Mouse (Mus musculus) urinary bladder, postnatal 4 days (tissue): ENCODE measurements around the gene Afap1l2.

Source experiments
- DNase-seq, 2 experiments: peaks; one replicate each; pipeline ENCODE4 v3.0.0; 2021 to 2022; ENCODE audit warnings: low spot score in 2 of 2

Afap1l2 gene

DNA sequence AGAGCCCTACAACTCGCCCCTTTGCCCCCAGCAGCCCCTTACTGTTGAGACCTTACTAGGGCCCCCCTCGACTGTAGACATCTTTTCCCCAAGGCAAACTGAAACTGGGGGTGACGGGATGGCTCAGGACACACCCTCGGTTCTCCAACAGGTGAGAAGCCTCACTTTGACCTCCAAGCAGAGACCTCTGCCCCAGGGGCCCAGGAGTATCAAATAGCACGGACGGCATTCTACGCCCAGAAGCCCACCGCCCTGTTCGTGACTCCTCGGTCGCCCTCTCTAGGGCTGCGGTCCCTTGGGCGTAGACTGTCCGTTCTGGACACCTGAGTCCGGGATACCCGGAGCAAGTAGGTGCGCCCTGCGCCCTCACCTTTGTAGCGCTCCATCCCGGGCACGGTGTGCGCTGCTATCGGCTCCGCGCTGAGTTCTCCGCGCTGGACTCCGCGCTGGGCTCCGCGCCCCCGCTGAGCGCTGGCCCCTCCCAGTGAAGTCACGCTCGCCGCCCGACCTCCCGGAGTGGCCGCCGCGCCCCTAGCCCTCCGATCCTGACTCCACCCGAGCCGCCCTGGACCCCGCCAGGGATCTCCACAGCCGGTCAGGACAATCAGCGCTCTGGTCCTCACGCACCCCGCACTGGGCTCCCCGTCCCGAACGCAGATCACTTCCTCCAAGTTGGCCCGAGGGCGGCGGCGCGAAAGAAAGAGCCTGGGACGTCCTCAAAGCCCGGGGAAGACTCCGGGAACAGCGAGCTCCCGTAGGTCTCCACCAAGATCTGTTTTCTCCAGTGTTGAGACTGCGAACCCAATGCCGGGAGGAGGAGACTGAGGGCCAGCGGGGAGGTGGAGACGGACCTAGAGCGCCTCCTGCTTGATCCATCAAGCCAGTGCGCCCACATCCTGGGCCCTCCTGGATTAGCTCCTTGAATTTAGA, at the start of gene Afap1l2:
Afap1l2 (minus strand) TSS at position 448 of the 930 bp plus-strand sequence.
- peak; percentile 57 to 76 for DNase-seq

DNA sequence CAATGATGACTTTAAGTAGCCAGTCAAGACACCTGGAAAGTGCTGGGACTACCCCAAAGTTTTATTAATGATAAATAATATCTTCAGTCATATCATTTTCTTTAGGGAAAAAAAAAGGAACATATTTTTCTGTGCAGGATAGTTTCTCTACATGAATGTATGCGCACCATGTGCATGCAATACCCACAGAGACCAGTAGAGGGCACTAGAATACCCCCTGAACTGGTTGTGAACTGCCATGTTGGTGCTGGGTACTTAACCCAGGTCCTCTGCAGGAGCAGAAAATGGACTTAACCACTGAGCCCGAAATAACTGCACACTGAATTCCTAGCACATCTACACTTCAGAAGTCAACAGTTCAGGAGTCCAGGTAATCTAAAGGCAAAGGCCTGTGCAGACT, 49.5 kb upstream of the Afap1l2 start:
- DNase-seq, result no peak

DNA sequence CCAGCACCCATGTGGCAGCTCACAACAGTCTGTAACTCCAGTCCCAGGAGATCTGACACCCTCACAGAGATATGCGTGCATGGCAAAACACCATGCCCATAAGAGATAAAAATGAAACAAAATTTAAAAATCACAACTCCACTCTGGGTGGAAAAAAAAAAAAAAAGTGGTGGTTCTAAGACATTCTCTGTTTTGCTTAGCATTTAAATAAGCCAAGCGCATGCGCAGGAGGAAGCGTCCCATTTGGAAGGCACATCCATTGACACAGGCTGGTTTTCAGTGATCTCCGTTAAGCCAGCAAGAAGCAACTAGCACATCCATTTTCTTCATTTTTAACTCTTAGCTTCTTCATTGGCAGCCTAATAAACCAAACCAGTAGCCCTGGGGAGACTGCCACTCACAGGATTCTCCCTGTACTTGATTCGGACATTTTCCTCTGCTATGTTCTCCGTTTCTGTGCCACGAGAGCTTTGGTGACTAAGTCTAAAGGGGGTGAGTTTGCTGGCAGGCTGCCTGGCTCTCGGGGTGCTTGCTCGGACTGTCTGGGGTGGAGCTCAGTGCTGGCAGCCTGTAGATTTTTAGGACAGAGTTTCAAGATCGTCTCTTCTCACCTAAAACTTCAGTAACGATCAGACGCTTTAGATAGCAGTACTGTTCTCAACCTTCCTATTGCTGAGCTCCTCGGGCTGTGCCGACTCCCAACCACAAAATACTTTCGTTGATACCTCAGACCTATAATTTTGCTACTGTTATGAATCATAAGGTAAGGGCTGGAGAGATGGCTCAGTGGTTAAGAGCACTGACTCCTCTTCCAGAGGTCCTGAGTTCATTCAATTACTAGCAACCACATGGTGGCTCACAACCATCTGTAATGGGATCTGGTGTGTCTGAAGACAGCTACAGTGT, 47.4 kb upstream of the Afap1l2 start:
- no peak for DNase-seq

DNA sequence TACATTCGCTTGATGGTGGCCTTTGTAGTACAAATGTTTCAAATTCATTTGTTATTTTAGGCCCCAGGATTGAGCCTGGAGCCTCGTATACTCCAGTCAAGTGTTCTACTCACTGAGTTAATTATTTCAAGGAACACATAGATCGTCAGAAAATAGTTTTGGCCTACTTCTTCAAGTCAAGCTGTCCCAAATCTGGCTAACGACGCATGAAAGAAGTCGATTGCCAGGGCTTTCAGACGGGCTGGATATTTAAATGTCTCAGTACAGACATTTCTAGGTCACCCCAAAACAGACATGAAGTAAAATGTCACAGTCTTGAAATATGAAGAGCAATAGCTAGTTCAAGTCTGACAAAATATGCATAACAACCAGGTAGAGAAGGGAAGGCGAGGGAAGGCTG, 44.9 kb upstream of the Afap1l2 start:
- DNase-seq, result no peak

DNA sequence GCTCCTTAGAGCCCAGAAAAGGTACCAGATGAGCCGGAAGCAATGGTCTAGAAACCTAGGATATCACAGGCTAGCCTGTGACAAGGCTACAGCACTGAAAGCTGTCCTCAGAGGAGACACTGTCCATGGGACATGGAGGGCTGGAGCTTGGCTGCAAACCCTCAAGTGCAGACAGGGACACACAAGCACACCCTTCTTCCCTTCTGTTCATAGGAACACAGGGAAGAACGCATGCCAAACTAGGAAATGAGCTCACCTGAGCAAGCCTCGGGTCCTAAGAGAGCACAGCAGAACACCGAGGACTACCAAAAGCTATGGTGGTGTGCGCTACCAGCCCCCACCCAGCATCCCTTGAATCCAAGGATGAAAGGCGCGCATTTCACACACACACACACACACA, 44.0 kb upstream of the Afap1l2 start:
- no peak for DNase-seq

DNA sequence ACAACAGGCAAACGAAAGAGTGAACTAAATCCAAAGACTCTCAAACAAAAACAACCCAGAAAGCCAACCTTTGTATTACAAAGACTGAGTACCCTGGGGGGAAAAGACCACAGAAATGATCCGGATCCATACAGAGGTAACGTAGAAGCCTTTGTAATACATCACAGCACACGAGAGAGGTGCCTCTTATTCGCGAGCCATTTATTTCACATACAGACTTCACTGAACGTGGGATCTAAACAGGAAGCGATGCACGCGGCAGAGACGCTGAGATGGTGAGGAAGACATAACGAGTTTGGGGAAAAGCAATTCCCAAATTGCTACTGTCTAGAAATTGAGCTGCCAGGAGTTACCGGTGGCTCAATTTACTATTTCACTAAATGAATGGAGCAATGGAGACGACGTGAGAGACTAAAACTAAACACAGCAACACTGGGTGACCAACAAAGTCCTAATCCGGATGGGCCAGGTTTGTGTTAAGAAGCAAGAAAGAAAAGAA, 41.6 kb upstream of the Afap1l2 start:
- no peak for DNase-seq

DNA sequence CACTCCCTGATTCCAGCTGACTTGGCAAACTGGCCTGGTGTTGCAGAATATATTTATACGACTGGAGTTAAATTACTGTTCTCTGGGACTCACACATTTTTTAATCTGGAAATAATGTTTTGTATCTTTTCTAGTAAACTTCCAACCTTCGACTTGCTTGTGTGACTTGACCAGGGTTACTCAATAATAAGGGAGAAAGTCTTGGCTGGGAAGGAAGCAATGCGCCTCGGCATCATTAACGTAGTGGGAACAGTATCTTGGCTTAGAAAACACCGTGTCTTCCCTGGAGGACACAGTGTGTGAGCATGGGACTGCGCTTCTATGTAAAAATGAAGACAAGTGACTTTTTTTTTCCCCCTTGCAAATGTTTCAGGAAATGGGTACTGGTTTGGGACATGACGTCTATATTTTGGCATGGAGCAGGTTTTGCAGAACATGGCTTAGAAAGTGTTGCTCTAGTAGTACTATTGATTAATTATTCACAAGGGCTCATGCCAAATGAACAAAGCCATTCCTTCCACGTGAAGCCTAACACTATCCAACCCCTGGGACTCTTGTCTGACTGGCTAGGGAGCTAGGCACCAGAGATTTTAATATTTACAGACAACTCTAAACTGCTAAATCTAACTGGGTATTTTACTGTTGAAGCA, 39.8 kb upstream of the Afap1l2 start:
- DNase-seq, result no peak

DNA sequence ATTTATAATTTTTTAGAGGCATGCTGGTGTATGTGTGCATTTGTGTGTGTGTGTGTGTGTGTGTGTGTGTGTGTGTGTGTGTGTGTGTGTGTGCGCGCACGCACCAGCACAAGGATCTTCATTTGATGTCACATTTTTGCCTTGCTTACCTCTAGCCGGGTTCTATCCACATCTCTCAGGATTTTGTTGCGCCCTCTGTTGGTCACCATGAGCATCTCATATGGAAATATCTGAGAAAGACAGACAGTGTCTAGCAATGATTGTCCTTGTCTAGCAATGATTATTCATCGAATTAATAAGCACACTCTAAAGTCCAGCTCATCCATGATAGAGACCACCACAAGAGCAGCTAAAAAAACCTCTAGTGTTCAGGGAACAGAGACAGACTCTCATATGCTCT, 31.2 kb upstream of the Afap1l2 start:
- DNase-seq, result no peak

DNA sequence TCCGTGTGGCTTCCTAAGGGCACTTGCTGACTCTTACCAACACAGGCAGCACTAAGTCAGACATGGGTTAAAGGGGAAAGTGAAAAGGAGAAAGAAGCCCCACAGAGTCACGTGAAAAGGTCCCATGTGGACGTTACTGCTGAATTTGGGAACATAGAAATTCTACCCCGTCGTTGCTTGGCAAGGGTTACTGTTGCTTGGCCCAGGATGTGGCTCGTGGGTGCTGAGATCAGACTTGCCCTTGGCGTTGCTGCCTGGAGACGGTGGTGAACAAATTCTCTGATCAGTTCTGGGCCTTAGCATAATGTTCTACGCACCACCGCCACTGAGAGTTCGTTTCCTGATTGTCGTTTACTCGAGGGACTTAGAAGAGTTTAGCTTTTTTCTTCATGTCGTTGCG, 28.8 kb upstream of the Afap1l2 start:
- DNase-seq, result no peak

DNA sequence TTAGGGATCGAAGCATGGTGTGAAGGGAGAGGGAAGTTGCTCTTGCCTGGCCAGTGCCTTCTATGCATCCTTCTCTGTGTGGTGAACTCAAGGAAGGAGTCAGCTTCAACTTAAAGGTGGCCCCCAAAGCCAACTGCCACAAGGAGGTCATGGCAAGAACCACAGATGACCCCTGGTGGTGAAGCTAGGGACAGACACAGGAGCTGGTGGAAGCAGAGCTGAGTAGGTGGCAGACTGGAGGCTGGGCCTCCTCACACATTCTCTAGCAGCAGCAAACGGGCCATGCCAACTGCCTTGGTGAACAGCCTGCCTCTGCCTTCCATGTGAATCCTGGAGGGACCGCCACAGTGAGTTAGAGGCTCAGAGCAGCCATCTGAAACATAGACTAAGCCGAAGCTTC, 23.6 kb upstream of the Afap1l2 start:
- DNase-seq, result peak; percentile 50 to 67

DNA sequence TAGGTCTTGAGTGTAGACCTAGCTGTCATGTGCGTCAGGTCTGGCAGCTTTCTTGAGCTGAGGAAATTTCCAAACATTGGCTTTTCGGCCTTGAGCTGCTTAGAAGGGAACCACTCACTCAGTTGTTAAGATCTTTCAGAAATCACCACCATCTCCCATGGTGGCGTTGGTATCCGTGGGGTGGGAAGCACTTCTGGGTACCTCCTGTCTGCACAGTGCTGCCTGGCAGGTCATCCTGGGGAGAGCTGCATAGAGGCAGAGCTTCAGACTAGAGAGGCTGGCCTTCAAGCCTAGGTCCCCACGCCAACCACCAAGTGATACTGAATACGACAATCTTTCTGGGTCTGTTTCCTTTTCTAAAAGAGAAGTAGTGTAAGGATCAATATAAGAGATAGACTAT, 21.4 kb upstream of the Afap1l2 start:
- no peak for DNase-seq

DNA sequence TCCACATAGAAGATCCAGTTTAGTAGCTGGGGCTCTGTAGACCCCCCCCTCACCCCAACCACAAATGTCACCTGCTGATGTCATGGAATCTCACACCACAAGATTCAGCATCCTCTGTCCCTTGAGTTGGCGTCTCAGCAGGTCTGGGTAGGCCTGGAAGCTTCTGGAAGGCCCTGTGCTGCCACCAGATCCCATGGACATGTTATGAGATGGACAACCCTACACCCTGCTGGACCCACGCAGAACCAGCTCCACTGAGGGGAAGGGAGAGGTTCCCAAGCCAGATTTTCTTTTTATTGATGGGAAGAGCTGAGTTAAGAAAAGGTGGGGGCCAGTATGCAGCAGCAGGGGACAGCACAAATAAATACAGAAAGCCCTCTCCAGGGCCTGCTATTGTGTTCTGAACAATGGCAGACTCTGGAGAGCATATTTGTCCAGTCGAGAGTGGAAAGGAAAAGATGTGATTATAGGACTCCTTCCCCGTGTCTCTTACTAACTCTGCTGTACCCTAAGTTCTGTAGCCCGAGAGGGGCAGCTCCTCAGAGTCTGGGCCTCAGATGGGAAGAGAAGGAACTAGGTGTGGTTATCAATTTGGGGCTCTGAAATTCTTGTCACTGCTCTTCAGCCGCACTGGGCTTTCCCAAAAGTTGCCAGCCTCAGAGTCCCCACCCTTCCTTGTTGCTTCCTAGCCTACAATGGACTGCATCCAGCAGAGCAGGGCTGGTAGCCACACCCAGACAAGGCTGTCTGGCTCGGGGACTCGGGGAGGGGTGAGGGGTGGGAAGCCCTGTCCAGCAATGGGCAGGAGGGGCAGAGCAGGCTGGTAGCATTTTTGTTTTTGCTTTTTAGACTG, 20.5 kb upstream of the Afap1l2 start:
- DNase-seq, result no peak

DNA sequence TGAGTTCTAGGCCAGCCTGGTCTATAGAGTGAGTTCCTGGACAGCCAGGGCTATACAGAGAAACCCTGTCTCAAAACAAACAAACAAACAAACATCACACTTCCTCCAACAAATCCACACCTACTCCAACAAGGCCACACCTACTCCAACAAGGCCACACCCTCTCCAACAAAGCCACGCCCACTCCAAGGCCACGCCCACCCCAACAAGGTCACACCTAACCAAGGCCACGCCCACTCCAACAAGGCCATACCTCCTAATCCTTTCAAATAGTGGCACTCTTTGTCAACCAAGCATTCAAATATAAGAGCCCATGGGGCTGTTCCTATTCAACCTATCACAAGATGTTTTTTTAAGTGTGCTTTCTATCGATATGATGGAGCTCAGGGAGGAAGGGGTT, 18.5 kb upstream of the Afap1l2 start:
- DNase-seq, result no peak

DNA sequence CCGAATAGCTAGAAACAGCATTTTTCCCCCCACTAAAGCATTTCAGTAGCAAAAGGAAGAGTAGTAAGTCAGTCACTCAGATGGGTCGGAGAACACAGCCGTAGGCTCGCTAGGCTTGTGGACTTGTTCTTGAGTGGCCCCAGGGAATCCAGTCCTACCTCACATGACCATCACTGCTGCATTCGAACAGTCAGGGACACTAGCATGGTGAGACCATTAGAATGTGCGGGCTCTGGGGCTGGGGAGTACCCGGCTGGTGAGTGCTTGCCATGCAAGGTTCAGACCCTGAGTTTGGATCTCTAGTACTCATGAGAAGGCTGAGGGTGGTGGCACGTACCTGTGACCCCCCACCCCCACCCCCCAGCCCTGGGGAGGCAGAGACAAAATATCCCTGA, 9.8 kb upstream of the Afap1l2 start:
- no peak for DNase-seq

DNA sequence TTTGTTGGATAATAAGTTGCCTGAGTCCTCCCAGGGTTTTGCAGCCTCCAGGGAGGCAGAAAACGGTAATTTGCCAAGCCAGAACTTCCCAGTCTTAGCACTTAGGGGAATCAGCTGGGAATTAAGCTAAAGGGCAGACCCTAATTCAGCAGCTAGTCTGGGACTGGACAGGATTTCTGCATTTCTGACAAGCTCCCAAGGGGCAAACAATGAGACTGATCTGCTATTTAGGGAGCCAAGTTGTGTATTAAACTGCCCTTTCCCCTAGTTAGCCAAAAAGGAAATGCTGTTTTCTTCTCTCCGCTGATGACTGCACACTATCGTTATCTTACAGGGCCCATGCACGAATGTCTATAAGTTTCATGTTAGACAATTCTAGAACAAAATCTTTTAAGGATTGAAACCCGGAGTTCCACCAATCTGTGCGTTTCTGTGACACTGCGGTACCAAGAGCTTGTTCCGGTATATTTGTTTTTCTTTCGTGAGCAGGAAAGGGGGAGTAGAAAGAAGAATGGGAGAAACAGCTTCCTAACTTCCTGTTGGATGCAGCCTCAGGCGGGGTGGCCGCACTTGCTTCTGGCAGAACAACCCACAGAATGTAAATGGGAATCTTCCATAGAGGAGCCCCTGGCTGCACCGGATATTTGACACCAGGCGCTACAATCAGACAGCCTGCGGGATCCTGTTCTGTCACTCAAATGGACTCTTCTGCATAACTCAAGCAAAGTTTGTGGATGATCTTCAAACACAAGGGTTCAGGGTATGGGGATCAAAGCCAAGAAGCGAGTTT, 9.2 kb upstream of the Afap1l2 start:
- DNase-seq, result no peak

DNA sequence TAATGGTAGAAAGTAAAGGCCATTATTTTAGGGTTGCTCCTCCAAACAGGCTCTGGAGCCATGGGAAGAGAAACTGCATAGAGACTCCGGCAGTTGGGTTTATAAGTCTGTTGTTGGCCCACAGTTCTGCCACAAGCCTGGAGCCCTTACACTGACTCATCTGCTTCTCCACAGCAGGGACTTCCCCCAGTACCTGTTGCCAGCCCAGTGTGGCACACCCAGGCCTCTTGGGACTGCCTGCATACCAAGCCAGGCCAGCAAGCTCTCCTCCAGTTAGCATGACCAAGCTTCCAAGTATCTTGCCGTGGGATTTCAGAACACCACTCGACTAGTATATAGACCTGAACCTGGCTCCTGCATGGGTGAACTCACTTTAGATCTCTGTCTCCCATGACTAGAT, 6.8 kb upstream of the Afap1l2 start:
- DNase-seq, result no peak

DNA sequence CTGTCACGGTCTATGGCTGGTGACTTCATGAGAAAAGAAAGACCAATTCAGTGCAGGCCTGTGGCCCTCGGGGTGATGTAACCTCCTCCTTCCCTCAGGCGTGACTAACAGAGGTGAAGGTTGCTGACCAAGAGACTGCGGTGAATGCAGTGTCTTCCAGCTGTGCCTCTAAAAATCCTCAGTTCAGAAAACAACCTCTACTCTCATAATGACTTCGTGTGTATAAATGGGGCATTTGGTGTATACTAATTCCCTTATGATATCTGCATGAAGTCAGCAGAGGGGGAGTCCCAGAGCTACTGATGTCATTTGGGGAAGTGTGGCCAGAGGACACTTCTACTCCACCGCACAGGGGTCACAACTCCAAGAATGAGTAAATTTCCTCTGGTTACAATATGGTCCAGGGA, 5.2 kb upstream of the Afap1l2 start:
- DNase-seq, result no peak

DNA sequence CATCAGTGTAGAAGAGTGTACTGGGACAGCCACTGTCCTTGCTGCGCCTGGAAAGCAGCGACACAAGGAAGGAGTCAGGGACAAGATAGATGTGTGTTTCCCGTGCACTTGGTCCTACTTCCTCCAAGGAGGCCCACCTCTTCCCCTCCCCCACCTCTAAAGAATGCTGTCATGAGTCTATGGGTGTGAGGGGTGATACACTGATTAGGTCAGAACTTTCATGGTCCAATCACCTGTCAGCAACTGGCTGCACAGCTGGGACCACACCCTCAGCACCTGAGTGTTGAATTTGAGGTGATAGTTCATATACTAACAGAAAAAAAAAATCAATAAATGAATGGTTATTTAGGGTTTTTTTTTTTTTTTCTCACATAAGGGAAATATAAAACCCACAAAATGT, 4.0 kb upstream of the Afap1l2 start:
- DNase-seq, result no peak

DNA sequence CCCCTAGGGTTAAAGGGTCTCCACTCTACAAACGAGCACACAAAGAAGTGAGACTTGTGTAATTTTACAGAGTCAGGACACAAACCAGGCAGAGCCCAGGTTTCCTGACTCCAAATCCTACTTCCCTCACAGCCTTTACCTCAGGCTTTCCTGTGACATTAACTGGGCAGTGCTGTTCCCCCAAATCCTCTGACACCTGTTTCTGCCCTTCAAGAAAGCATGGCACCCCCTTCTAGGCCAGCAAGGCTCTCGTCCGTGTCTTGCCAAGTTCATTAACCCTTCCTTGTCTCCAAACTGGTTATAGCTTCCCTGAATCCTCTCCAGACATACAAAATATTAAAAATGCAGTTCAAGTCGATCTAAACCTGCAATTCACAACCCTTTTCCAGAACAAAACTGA, 2.0 kb upstream of the Afap1l2 start:
- DNase-seq, result no peak

DNA sequence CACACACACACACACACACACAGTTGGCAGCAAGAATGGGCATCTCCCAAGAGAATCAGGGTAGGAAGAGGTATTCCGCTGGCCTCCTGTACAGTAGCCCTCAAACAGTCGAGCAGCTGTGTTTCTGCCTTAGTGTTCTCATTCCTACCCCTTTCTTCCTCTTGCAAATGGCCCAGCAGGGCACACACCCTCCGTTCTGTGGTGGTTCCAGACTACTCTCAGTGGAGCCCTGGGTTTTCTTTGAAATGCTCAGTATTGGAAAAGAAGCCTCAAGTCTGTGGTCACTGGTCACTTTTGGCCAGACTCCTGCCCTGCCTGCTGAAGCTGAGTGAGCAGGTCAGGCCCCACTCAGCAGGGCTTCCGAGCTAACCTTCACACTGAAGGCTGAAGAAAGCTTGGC, 1.6 kb upstream of the Afap1l2 start:
- no peak for DNase-seq
